Mouse (Mus musculus) gastrocnemius, postnatal 14 days (tissue): ENCODE data around the gene AY761184. TPM values are rescaled to one million over a fixed set of nuclear protein-coding genes. Genes with fewer than 3 reads are reported as not detected.
"Not testable (repeated sequence)": the region's sequence is repeated elsewhere in the genome, so short reads cannot be mapped to it uniquely, and the experiment has no call there.

Experiments
- DNase-seq: peaks from one replicate; pipeline ENCODE4 v3.0.0; 2021; ENCODE audit warnings: mixed read lengths
- intact Hi-C: fragments of 180-260 bp; cut with DNase I; formaldehyde crosslinking; loops from one replicate; pipeline ENCODE4 v1.15.1; 2025; ENCODE audit warnings: low total_unique reads
- long read RNA-seq, 2 experiments: library from polyadenylated mRNA; stranded (forward); transcript quantifications; one replicate each; pipeline ENCODE4 v2.0.0; 2021
- total RNA-seq, 2 experiments: library from RNA; stranded (reverse); gene quantifications; 2 replicates each; pipeline ENCODE4 v1.2.3; 2021

The AY761184 gene
- not detected for total RNA-seq
- long read RNA-seq, experiment 1 = 0 reads
- long read RNA-seq, experiment 2 = 0 reads

DNA sequence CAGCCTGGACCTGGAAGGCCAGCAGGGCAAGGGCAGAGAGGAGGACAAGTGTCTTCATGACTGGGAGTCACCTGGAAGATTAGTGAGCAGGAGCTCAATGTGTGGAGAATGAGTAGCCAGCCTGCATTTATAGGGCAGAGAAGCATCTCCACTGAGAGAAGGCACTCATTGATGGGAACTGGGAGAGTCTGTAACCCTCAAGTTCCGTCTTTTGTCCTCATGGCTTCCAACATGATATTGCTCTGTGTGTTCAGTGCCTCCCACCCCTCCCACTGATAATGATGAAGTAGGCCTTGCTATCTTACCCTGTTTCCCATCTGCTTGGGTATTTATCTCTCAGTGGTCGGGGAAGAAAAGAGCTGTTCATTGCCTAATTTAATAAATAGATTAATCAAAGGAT, at the start of gene AY761184:
Gene AY761184, minus strand, starts transcription at position 101 of the 400 bp plus-strand sequence.
- DNase-seq, intact Hi-C loops: not testable (repeated sequence)

DNA sequence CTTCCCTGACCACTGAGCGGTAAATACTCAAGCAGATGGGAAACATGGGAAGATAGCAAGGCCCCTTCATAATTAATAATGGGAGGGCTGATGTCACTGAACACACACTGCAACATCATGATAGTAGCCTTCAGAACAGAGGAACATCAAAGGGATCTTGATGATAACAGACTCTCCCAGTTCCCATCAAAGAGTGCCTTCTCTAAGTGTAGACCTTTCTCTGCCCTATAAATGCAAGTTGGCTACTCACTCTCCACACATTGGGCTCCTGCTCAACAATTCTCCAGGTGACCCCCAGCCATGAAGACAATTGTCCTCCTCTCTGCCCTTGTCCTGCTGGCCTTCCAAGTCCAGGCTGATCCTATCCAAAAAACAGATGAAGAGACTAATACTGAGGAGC, 37.9 kb downstream of the AY761184 start, which contains the start of gene Defa34:
Gene Defa34, plus strand, starts transcription at position 301 of the 400 bp plus-strand sequence.
- DNase-seq, intact Hi-C loops: not testable (repeated sequence)

DNA sequence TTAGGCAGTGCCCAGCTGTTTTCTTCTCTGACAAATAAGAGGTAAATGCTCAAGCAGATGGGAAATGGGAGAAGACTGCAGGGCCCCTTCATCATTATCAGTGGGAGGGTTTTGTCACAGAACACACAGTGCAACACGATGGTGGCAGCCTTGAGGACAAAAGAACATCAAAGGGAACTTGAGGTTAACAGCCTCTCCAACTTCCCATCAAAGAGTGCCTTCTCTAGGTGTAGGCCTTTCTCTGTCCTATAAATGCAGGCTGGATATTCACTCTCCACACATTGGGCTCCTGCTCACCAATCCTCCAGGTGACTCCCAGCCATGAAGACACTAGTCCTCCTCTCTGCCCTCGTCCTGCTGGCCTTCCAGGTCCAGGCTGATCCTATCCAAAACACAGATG, 48.0 kb downstream of the AY761184 start, which contains the start of gene Defa17:
Gene Defa17, plus strand, starts transcription at position 301 of the 400 bp plus-strand sequence.
- intact Hi-C loops, DNase-seq: not testable (repeated sequence)

Other genes starting within 250 kb of the AY761184 start
- gene Gm7849, start 247.1 kb downstream of the AY761184 start, total RNA-seq = not detected
- gene Defa20, start 194.4 kb downstream of the AY761184 start, total RNA-seq = not detected
- not detected for gene Defa32, start 174.6 kb downstream of the AY761184 start, total RNA-seq
- not detected for gene Defa37, start 138.3 kb downstream of the AY761184 start, total RNA-seq
- not detected for gene Defa28, start 120.6 kb downstream of the AY761184 start, total RNA-seq
- gene Gm7861, start 109.1 kb downstream of the AY761184 start, total RNA-seq = not detected
- not detected for gene Defa26, start 85.5 kb downstream of the AY761184 start, total RNA-seq
- not detected for gene Defa17, start 47.9 kb downstream of the AY761184 start, total RNA-seq
- gene Defa34, start 37.8 kb downstream of the AY761184 start, total RNA-seq = not detected
- gene Defa24, start 30.8 kb upstream of the AY761184 start, total RNA-seq = not detected
- not detected for gene Defb50, start 119.9 kb upstream of the AY761184 start, total RNA-seq
- not detected for gene Defb2, start 136.3 kb upstream of the AY761184 start, total RNA-seq
- not detected for gene Defb10, start 155.3 kb upstream of the AY761184 start, total RNA-seq
- not detected for gene Defb9, start 181.8 kb upstream of the AY761184 start, total RNA-seq
- not detected for gene Defb11, start 202.8 kb upstream of the AY761184 start, total RNA-seq
- not detected for gene Defb15, start 229.1 kb upstream of the AY761184 start, total RNA-seq
- gene Defb35, start 234.7 kb upstream of the AY761184 start, total RNA-seq = not detected
- gene Defb13, start 243.1 kb upstream of the AY761184 start, total RNA-seq = not detected